Mouse (Mus musculus) heart, embryonic 10.5 days (tissue): ENCODE data around the gene Phf10. TPM values are rescaled to one million over a fixed set of nuclear protein-coding genes. Genes with fewer than 3 reads are reported as not detected.
A peak's percentile ranks its signal among the peaks of the same experiment; 100 is the strongest.

Experiments used
- DNase-seq: peaks from one replicate; pipeline ENCODE4 v3.0.0-alpha.2; 2017; ENCODE audit warnings: low spot score
- H3K27ac ChIP-seq: fragments of 300-500 bp; sonication (generic); 2 replicates; pipeline ENCODE4 v1.5.1; 2016; ENCODE audit warnings: mild to moderate bottlenecking
- H3K27me3 ChIP-seq: fragments of 300-500 bp; sonication (generic); 2 replicates; pipeline ENCODE4 v1.6.1; 2016; ENCODE audit warnings: mild to moderate bottlenecking; ENCODE audit not compliant: poor library complexity, insufficient read depth, severe bottlenecking
- H3K36me3 ChIP-seq: fragments of 300-500 bp; sonication (generic); 2 replicates; pipeline ENCODE4 v1.6.1; 2016; ENCODE audit warnings: mild to moderate bottlenecking, moderate library complexity
- H3K4me1 ChIP-seq: fragments of 300-500 bp; sonication (generic); 2 replicates; pipeline ENCODE4 v1.6.1; 2016; ENCODE audit warnings: mild to moderate bottlenecking
- H3K4me3 ChIP-seq: fragments of 300-500 bp; sonication (generic); 2 replicates; pipeline ENCODE4 v1.5.1; 2016; ENCODE audit warnings: mild to moderate bottlenecking, moderate library complexity
- H3K9me3 ChIP-seq: fragments of 300-500 bp; sonication (generic); 2 replicates; pipeline ENCODE4 v1.6.1; 2016; ENCODE audit warnings: mild to moderate bottlenecking, moderate library complexity
- WGBS: fragments of 180-500 bp; shearing (Covaris S2); methylation state at CpG from one replicate; pipeline ENCODE4 v1.1.7; 2016; 5-methylcytosine and 5-hydroxymethylcytosine counted together
- polyA plus RNA-seq: library from polyadenylated mRNA; unstranded; fragments of >200 nt; fragmentation: Nextera tagmentation; extraction: Ambion mirVana; gene quantifications from 2 replicates; pipeline ENCODE4 v1.2.1, GENCODE M21; 2016

The Phf10 gene
- polyA plus RNA-seq, 1 experiment from 2014 or later: 33.3 TPM

GRCm38 (mm10) chr17:14931469-14931868, 29.6 kb downstream of the Phf10 start:
- WGBS: 79% methylated on average over 5 of the region's 5 CpGs
- Histone ChIP-seq H3K27ac (no peak overlapping the region), H3K36me3 (no peaks in the 10 kb centered on the region), H3K9me3 (no peaks in the 10 kb centered on the region), H3K27me3 (no peaks in the 10 kb centered on the region), H3K4me1 (no peaks in the 10 kb centered on the region), H3K4me3 (no peak overlapping the region)
- DNase-seq: no peak

- Histone ChIP-seq H3K27ac (no peak overlapping the region), H3K36me3 (no peaks in the 10 kb centered on the region), H3K4me1 (no peaks in the 10 kb centered on the region), H3K27me3 (no peaks in the 10 kb centered on the region), H3K4me3 (no peak overlapping the region), H3K9me3 (no peaks in the 10 kb centered on the region)
- WGBS: 75% methylated on average over 7 of the region's 7 CpGs
- DNase-seq: no peak
Measured at GRCm38 (mm10) chr17:14930697-14931096, 30.4 kb downstream of the Phf10 start.

GRCm38 (mm10) chr17:14928631-14929030, 32.4 kb downstream of the Phf10 start:
- Histone ChIP-seq H3K4me1 (no peaks in the 10 kb centered on the region), H3K36me3 (no peaks in the 10 kb centered on the region), H3K4me3 (no peak overlapping the region), H3K27me3 (no peaks in the 10 kb centered on the region), H3K27ac (no peak overlapping the region), H3K9me3 (no peaks in the 10 kb centered on the region)
- WGBS: 69% methylated on average over 5 of the region's 5 CpGs
- DNase-seq: no peak

- Histone ChIP-seq H3K4me3 (no peak overlapping the region), H3K4me1 (no peaks in the 10 kb centered on the region), H3K27ac (no peak overlapping the region), H3K9me3 (no peaks in the 10 kb centered on the region), H3K27me3 (no peaks in the 10 kb centered on the region), H3K36me3 (no peaks in the 10 kb centered on the region)
- WGBS: 79% methylated on average over 8 of the region's 8 CpGs
- DNase-seq: no peak
Measured at GRCm38 (mm10) chr17:14927644-14928218, 33.3 kb downstream of the Phf10 start.

GRCm38 (mm10) chr17:14921582-14921981, 39.5 kb downstream of the Phf10 start:
- no peak overlapping the region for H3K27ac ChIP-seq
- DNase-seq: no peak
- WGBS: 55% methylated on average over 6 of the region's 6 CpGs
- H3K4me3 ChIP-seq: no peak overlapping the region
- H3K27me3 ChIP-seq: peaks cover 12% of the 10 kb centered on the region; the same call in 1 of the 2 replicates
- H3K4me1 ChIP-seq: no peaks in the 10 kb centered on the region
- no peaks in the 10 kb centered on the region for H3K36me3 ChIP-seq
- no peaks in the 10 kb centered on the region for H3K9me3 ChIP-seq

- no peak overlapping the region for H3K27ac ChIP-seq
- WGBS: 83% methylated on average over 8 of the region's 8 CpGs
- H3K27me3 ChIP-seq: peaks cover 12% of the 10 kb centered on the region; the same call in 1 of the 2 replicates
- H3K4me3 ChIP-seq: no peak overlapping the region
- no peaks in the 10 kb centered on the region for H3K4me1 ChIP-seq
- no peaks in the 10 kb centered on the region for H3K36me3 ChIP-seq
- no peaks in the 10 kb centered on the region for H3K9me3 ChIP-seq
- peak; percentile 35 for DNase-seq
Measured at GRCm38 (mm10) chr17:14917866-14918265, 43.2 kb downstream of the Phf10 start.

GRCm38 (mm10) chr17:14914401-14914800, 46.7 kb downstream of the Phf10 start:
- no peaks in the 10 kb centered on the region for H3K36me3 ChIP-seq
- H3K4me3 ChIP-seq: no peak overlapping the region
- 79% methylated on average over 4 of the region's 4 CpGs for WGBS
- no peaks in the 10 kb centered on the region for H3K4me1 ChIP-seq
- DNase-seq: peak; percentile 67
- no peaks in the 10 kb centered on the region for H3K9me3 ChIP-seq
- H3K27ac ChIP-seq: no peak overlapping the region
- peaks cover 8% of the 10 kb centered on the region; the same call in 1 of the 2 replicates for H3K27me3 ChIP-seq

GRCm38 (mm10) chr17:14912981-14913380, 48.1 kb downstream of the Phf10 start:
- Histone ChIP-seq H3K27ac (no peak overlapping the region), H3K27me3 (no peaks in the 10 kb centered on the region), H3K4me1 (no peaks in the 10 kb centered on the region), H3K36me3 (no peaks in the 10 kb centered on the region), H3K9me3 (no peaks in the 10 kb centered on the region), H3K4me3 (no peak overlapping the region)
- peak; percentile 62 for DNase-seq
- 84% methylated on average over 8 of the region's 8 CpGs for WGBS

- Histone ChIP-seq H3K4me1 (no peaks in the 10 kb centered on the region), H3K4me3 (no peak overlapping the region), H3K36me3 (no peaks in the 10 kb centered on the region), H3K27ac (no peak overlapping the region), H3K27me3 (no peaks in the 10 kb centered on the region), H3K9me3 (no peaks in the 10 kb centered on the region)
- no peak for DNase-seq
- WGBS: 52% methylated on average over 6 of the region's 6 CpGs
Measured at GRCm38 (mm10) chr17:14912420-14912819, 48.7 kb downstream of the Phf10 start.

GRCm38 (mm10) chr17:14910771-14911170, 50.3 kb downstream of the Phf10 start:
- Histone ChIP-seq H3K4me3 (no peak overlapping the region), H3K4me1 (no peaks in the 10 kb centered on the region), H3K36me3 (no peaks in the 10 kb centered on the region), H3K27ac (no peak overlapping the region), H3K27me3 (no peaks in the 10 kb centered on the region; the same call in 1 of the 2 replicates), H3K9me3 (no peaks in the 10 kb centered on the region)
- peak; percentile 64 for DNase-seq
- WGBS: 89% methylated on average over 5 of the region's 5 CpGs

- no peaks in the 10 kb centered on the region for H3K4me1 ChIP-seq
- H3K27ac ChIP-seq: no peak overlapping the region
- no peaks in the 10 kb centered on the region for H3K9me3 ChIP-seq
- DNase-seq: no peak
- 79% methylated on average over 5 of the region's 5 CpGs for WGBS
- no peak overlapping the region for H3K4me3 ChIP-seq
- no peaks in the 10 kb centered on the region; the same call in 1 of the 2 replicates for H3K27me3 ChIP-seq
- H3K36me3 ChIP-seq: no peaks in the 10 kb centered on the region
Measured at GRCm38 (mm10) chr17:14909331-14909730, 51.7 kb downstream of the Phf10 start.

- 56% methylated on average over 12 of the region's 12 CpGs for WGBS
- Histone ChIP-seq H3K9me3 (no peaks in the 10 kb centered on the region), H3K27me3 (peaks cover 6% of the 10 kb centered on the region; the same call in 1 of the 2 replicates), H3K4me1 (no peaks in the 10 kb centered on the region), H3K4me3 (no peak overlapping the region), H3K27ac (no peak overlapping the region), H3K36me3 (no peaks in the 10 kb centered on the region)
- peak; percentile 48 for DNase-seq
Measured at GRCm38 (mm10) chr17:14907136-14907535, 53.9 kb downstream of the Phf10 start.

GRCm38 (mm10) chr17:14906611-14907010, 54.5 kb downstream of the Phf10 start:
- WGBS: 28% methylated on average over 1 of the region's 1 CpGs
- peak; percentile 13 for DNase-seq
- no peak overlapping the region for H3K27ac ChIP-seq

More at GRCm38 (mm10) chr17:14906611-14907010, 54.5 kb downstream of the Phf10 start:
- Histone ChIP-seq H3K27me3 (peaks cover 6% of the 10 kb centered on the region; the same call in 1 of the 2 replicates), H3K9me3 (no peaks in the 10 kb centered on the region), H3K36me3 (no peaks in the 10 kb centered on the region), H3K4me1 (no peaks in the 10 kb centered on the region), H3K4me3 (no peak overlapping the region)
